Mouse (Mus musculus): ENCODE measurements around the gene Tenm2.

Gene Tenm2

GRCm38 (mm10) chr11:35973135-35973534, 1262.6 kb downstream of the Tenm2 start:
- DNase-seq = no peak

DNA sequence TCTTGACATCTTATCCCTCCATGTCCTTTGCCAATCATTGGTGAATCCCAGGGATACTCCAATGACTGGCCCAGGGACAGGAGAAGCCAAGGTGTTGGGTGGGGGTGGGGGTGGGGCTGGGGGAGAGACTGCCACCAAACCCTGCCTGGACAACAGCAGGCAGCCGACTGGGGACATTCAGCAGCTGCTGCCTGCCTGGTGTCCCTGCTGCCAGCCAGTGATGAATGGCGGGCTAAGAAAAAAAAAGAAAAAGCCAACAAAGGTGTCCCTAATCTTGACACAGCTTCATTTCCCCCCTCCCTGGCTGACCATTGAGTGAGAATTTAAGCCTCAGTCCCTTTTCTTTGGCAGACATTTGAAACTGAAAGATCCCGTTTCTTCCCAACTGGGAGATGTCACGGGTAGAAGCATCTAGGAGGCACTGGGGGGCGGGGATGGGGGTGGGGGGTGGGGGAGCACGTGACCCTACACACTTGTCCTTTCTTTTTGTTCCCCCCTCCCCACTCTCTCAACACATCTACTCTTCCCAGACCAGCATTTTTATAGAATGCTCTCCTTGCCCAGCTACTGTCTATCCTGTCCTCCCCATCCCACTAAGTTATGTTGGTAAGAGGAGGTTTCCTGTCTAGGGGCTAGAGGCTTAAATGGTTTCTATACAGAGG, 1263.4 kb downstream of the Tenm2 start:
- DNase-seq = no peak

DNA sequence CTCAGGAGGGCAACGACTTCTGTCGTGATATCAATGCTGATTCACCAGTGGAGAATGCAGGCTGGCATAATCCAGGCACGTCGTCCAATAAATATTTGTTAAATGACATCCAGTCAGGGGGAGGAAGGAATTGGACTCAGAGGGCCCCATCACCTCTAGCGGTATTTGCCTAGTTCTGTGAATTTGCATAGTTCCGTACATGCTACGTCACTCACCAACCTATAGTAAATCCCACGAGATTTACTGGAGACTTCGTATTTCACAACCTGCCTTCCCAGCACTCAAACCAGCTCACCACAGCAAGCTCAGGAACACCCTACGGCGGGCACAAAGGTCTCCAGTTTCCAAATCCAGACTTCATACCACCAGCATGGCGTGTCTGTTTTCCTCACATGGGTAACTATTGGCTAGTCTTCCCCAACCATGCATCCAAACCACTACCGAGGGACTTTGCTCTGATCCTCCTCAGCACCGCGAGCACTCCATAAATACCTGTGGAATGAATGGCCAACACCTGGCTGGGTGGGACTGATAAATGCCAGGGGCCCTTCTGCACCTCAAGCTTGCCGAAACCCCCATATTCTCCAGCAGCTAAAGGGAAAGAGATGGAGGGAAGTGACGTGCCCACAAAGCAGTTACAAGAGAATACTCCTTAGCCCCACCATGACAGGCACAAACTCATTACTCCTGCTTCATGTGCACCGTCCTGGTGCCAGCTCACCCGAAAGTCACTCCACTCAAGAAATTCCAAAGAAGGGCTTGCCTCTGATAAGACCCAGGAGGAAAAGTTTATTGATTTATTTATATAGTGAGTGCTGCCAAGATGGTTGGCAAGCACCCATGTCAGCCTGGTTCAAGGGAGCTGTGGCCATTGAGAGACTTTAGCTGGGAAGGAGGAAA, 1264.7 kb downstream of the Tenm2 start:
- DNase-seq = no peak

DNA sequence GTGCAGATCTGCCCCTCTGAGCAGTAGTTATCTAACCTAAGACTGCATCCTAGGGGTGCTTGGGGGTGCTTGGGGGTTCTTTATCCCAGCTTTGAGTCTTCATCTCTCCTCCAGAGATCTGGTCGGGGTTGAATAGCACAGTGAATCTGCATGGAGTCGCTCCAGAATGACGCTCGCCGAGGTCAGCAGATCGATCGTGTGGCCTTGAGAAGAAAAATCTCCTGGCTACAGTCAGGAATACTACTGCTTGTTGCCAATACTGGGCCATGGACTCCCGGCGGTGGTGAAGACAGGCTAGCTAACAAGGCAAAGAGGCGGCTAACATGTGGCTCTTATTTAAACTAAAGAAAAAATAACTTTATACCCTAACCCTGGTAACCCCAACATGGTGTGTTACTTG, 1267.5 kb downstream of the Tenm2 start:
- DNase-seq = no peak

GRCm38 (mm10) chr11:35963981-35964549, 1271.7 kb downstream of the Tenm2 start:
- DNase-seq = no peak

GRCm38 (mm10) chr11:35963554-35963953, 1272.2 kb downstream of the Tenm2 start:
- no peak for DNase-seq

GRCm38 (mm10) chr11:35962431-35962830, 1273.3 kb downstream of the Tenm2 start:
- no peak for DNase-seq

DNA sequence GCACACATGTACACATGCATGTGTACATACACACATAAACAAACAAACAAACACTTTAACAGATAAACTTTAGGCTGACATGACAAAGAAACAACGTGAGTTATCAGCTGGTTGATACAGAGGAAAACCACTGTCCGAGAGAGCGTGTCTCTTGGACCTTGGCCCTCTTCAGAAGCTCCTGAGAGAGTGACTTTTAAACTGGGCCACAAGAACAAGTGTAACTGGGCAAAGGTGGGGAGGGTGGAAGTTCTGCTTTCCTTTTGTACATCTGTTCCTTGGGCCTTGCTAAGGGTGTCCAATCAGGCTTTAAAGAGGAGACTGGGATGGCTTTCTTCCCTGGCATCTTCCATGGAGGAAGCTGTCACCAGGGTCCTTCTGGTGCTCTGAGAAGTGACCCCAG, 1276.5 kb downstream of the Tenm2 start:
- no peak for DNase-seq
